Mouse (Mus musculus): ENCODE measurements around the gene Cdc7. TPM values are rescaled to one million over a fixed set of nuclear protein-coding genes. Genes with fewer than 3 reads are reported as not detected.

Cdc7 gene
- total RNA-seq (2012; rRNA removed) (25.4 and 25.7 TPM in 2 replicates), total RNA-seq (2014; rRNA removed) (42.6 and 46.5 TPM in 2 replicates), polyA plus RNA-seq (2012; ENCODE audit: insufficient read length, low read depth) (27.4 and 27.8 TPM in 2 replicates)

GRCm38 (mm10) chr5:106963584-106964512 is at the start of gene Cdc7:
Gene Cdc7 (plus strand): TSS chr5:106964322.
- Histone ChIP-seq H3K27me3 (replicated peaks) (no peaks in the 10 kb centered on the region), H3K27ac (ENCODE audit: insufficient read depth, low read depth) (peak within 1 kb of the TSS; percentile 14), H3K4me1 (ENCODE audit: control insufficient read depth in 1 of 2, insufficient read depth in 2 of 2) (peaks cover 4 to 29% of the 10 kb centered on the region in 2 experiments; a peak in 3 of 4 replicates), H3K4me3 (replicated peaks in 1 of 3; ENCODE audit: low read depth in 2 of 3, low read length in 2 of 3, poor library complexity in 1 of 3) (peak within 1 kb of the TSS; percentile 83 to 98 (median 86)), H3K9ac (ENCODE audit: insufficient read depth, low read depth) (peak within 1 kb of the TSS; percentile 75), H3K79me2 (replicated peaks; ENCODE audit: control insufficient read depth, extremely low read depth, insufficient read depth, poor library complexity, severe bottlenecking) (peaks cover 19% of the 10 kb centered on the region), H3K4me2 (ENCODE audit: insufficient read depth, low read depth, poor library complexity, severe bottlenecking) (peak within 1 kb of the TSS; percentile 96), H3K9me3 (replicated peaks; ENCODE audit: low read length) (no peaks in the 10 kb centered on the region), H3K36me3 (replicated peaks in 1 of 2; ENCODE audit: control insufficient read depth in 1 of 2, insufficient read depth in 1 of 2, low read length in 1 of 2) (peaks cover 4 to 18% of the 10 kb centered on the region in 2 experiments)
- peak; percentile 6; the same call in 1 of the 2 replicates for TF ChIP-seq UBTF (IDR thresholded peaks at IDR 0.05; ENCODE audit: low read depth, low read length)
- no peak for TF ChIP-seq MAFK (IDR thresholded peaks at IDR 0.05; ENCODE audit: insufficient replicate concordance, low read length)
- TF ChIP-seq ZNF384 (IDR thresholded peaks at IDR 0.05; ENCODE audit: low read depth, low read length) = no peak
- peak; percentile 66 for TF ChIP-seq HCFC1 (IDR thresholded peaks at IDR 0.05; ENCODE audit: low read depth, low read length)
- no peak for TF ChIP-seq EP300 (IDR thresholded peaks at IDR 0.05; ENCODE audit: low read length)
- no peak for TF ChIP-seq RCOR1 (conservative IDR thresholded peaks at IDR 0.05; ENCODE audit: low read depth, low read length)
- TF ChIP-seq CHD1 (IDR thresholded peaks at IDR 0.05; ENCODE audit: low read depth, low read length) = no peak
- TF ChIP-seq MAX (IDR thresholded peaks at IDR 0.05; ENCODE audit: low read length) = peak; percentile 54; the same call in 1 of the 2 replicates
- TF ChIP-seq ZC3H11A (IDR thresholded peaks at IDR 0.05; ENCODE audit: low read depth, low read length) = no peak
- TF ChIP-seq RAD21 (IDR thresholded peaks at IDR 0.05; ENCODE audit: low read depth, low read length) = no peak
- TF ChIP-seq KAT2A (IDR thresholded peaks at IDR 0.05; ENCODE audit: insufficient replicate concordance, low read length) = peak; percentile 72; the same call in 1 of the 2 replicates
- TF ChIP-seq MAZ (IDR thresholded peaks at IDR 0.05; ENCODE audit: low read depth, low read length) = no peak
- peak; percentile 95 for TF ChIP-seq POLR2A (IDR thresholded peaks at IDR 0.05; ENCODE audit: low read depth, low read length)
- TF ChIP-seq E2F4 (IDR thresholded peaks at IDR 0.05; ENCODE audit: insufficient replicate concordance, low read depth, low read length) = peak; percentile 98
- no peak for TF ChIP-seq JUN (IDR thresholded peaks at IDR 0.05; ENCODE audit: insufficient read depth, low read depth, low read length)
- 0 out of 2 replicates have a peak, but pooled peaks have one; percentile 3 for TF ChIP-seq SIN3A (IDR thresholded peaks at IDR 0.05; ENCODE audit: low read length)
- TF ChIP-seq POLR2AphosphoS2 (IDR thresholded peaks at IDR 0.05; ENCODE audit: low read depth, low read length) = peak; percentile 86; the same call in 1 of the 2 replicates
- peak; percentile 60; the same call in 1 of the 2 replicates for TF ChIP-seq TBP (conservative IDR thresholded peaks at IDR 0.05; ENCODE audit: low read depth, low read length)
- peak; percentile 51; the same call in 1 of the 2 replicates for TF ChIP-seq ELF1 (IDR thresholded peaks at IDR 0.05; ENCODE audit: low read depth, low read length)
- TF ChIP-seq USF1 (IDR thresholded peaks at IDR 0.05; ENCODE audit: low read depth, low read length) = no peak
- TF ChIP-seq ZMIZ1 (IDR thresholded peaks at IDR 0.05; ENCODE audit: low read depth, low read length) = peak; percentile 82
- no peak for TF ChIP-seq SMC3 (IDR thresholded peaks at IDR 0.05; ENCODE audit: low read depth, low read length)
- TF ChIP-seq GABPA (IDR thresholded peaks at IDR 0.05; ENCODE audit: insufficient replicate concordance, low read depth, low read length) = no peak
- peak; percentile 78 for TF ChIP-seq TCF12 (IDR thresholded peaks at IDR 0.05; ENCODE audit: low read depth, low read length)
- TF ChIP-seq NRF1 (IDR thresholded peaks at IDR 0.05; ENCODE audit: low read depth, low read length) = peak; percentile 95
- TF ChIP-seq NELFE (IDR thresholded peaks at IDR 0.05; ENCODE audit: low read depth, low read length) = peak; percentile 95
- TF ChIP-seq PAX5 (IDR thresholded peaks at IDR 0.05; ENCODE audit: low read length) = no peak
- in situ Hi-C loops (cut with MboI; ENCODE audit: low pct_ligation_motif_present, low pct_unique_long_range_greater_than_20kb, low sequenced_read_pairs) (no loop called here), dilution Hi-C loops (cut with MboI; ENCODE audit: extremely low pct_ligation_motif_present, extremely low pct_unique_long_range_greater_than_20kb, low sequenced_read_pairs) (no loop called here)
- DNase-seq (ENCODE audit: extremely low read depth) = peak; percentile 90
